Mouse (Mus musculus) olfactory bulb, adult 2 months (tissue): ENCODE measurements around the gene Arhgap8.

Source experiments
- CTCF ChIP-seq: fragments of 200-500 bp; IDR thresholded peaks from 2 replicates; pipeline ENCODE4 v1.5.1; 2012; ENCODE audit warnings: low read depth, mild to moderate bottlenecking, low read length, moderate library complexity; ENCODE audit not compliant: insufficient read depth
- POLR2A ChIP-seq: fragments of 200-500 bp; IDR thresholded peaks from 2 replicates; pipeline ENCODE4 v1.6.1; 2012; ENCODE audit warnings: mild to moderate bottlenecking, low read depth, low read length, moderate library complexity; ENCODE audit not compliant: insufficient read depth

GRCm38 (mm10) chr15:84766621-84767020, 46.8 kb downstream of the Arhgap8 start:
- TF ChIP-seq POLR2A (no peak), CTCF (no peak)
